Comparison of ENCODE assay signal across 8 mouse cellular contexts in genomic region chr19:4304251-4304821, GRCm38 (mm10). TPM values are rescaled to one million over a fixed set of nuclear protein-coding genes. Genes with fewer than 3 reads are reported as not detected.
A peak's percentile ranks its signal among the peaks of the same experiment; 100 is the strongest.
DNase-seq lines count a peak whose midpoint lies in the region; ATAC-seq and TF ChIP-seq lines count a peak whose summit lies in the region.

No protein-coding gene starts in this region.

- ATAC-seq in kidney, embryonic 16.5 days (ENCODE audit: low FRiP score, low TSS enrichment), result no peak
- no peak for ATAC-seq in embryonic facial prominence, embryonic 15.5 days (ENCODE audit: insufficient number of reproducible peaks, low FRiP score, low TSS enrichment, low read depth)
- no peak for ATAC-seq in intestine, postnatal 0 days
- no peak for ATAC-seq in midbrain, embryonic 11.5 days (ENCODE audit: low FRiP score)

- H3K9ac ChIP-seq in kidney, embryonic 16.5 days (replicated peaks; ENCODE audit: low read length), result peak overlapping the region; percentile 97
- no peak overlapping the region for H3K9ac ChIP-seq in embryonic facial prominence, embryonic 15.5 days
- 0 out of 2 replicates have a peak overlapping the region, but pooled peaks have one; percentile 93 for H3K9ac ChIP-seq in intestine, postnatal 0 days (ENCODE audit: low read depth, low read length)
- peak overlapping the region; percentile 97; the same call in 1 of the 2 replicates for H3K9ac ChIP-seq in midbrain, embryonic 11.5 days (ENCODE audit: low read length)

- DNase-seq in kidney, postnatal 14 days, result no peak
- DNase-seq in midbrain, embryonic 11.5 days (ENCODE audit: low spot score, missing footprints), result no peak
- peak; percentile 72 for DNase-seq in thymus, postnatal 25 days
- no peak for DNase-seq in urinary bladder, postnatal 36 days (ENCODE audit: low spot score in 2 of 2)
- no peak for DNase-seq in right cerebral cortex, postnatal 36 days (ENCODE audit: low spot score in 2 of 2)

- peak overlapping the region; percentile 43 for H3K27ac ChIP-seq in kidney, embryonic 16.5 days (ENCODE audit: low read length)
- H3K27ac ChIP-seq in embryonic facial prominence, embryonic 15.5 days (replicated peaks), result peak overlapping the region; percentile 84; the same call in 1 of the 2 replicates
- peak overlapping the region; percentile 54 for H3K27ac ChIP-seq in intestine, postnatal 0 days (ENCODE audit: low read depth, low read length)
- H3K27ac ChIP-seq in midbrain, embryonic 11.5 days (ENCODE audit: low read depth, low read length), result no peak overlapping the region

- peaks cover 63% of the 10 kb centered on the region for H3K4me1 ChIP-seq in kidney, embryonic 16.5 days (ENCODE audit: insufficient read depth, low read length)
- H3K4me1 ChIP-seq in embryonic facial prominence, embryonic 15.5 days, result peaks cover 68% of the 10 kb centered on the region
- H3K4me1 ChIP-seq in intestine, postnatal 0 days (replicated peaks; ENCODE audit: control insufficient read depth, insufficient read depth, low read length), result peaks cover 21% of the 10 kb centered on the region
- peaks cover 29% of the 10 kb centered on the region for H3K4me1 ChIP-seq in midbrain, embryonic 11.5 days (ENCODE audit: control insufficient read depth, insufficient read depth, low read length)

- TF ChIP-seq CTCF in intestine, postnatal 0 days (IDR thresholded peaks at IDR 0.05; ENCODE audit: low read depth), result no peak

- no peaks in the 10 kb centered on the region for H3K9me3 ChIP-seq in kidney, embryonic 16.5 days (ENCODE audit: low read length)
- no peaks in the 10 kb centered on the region for H3K9me3 ChIP-seq in embryonic facial prominence, embryonic 15.5 days (replicated peaks)
- no peaks in the 10 kb centered on the region for H3K9me3 ChIP-seq in intestine, postnatal 0 days (ENCODE audit: control insufficient read depth)
- H3K9me3 ChIP-seq in midbrain, embryonic 11.5 days (ENCODE audit: control insufficient read depth, low read length), result no peaks in the 10 kb centered on the region

- H3K4me2 ChIP-seq in kidney, embryonic 16.5 days (replicated peaks; ENCODE audit: low read depth, low read length), result peak overlapping the region; percentile 77
- H3K4me2 ChIP-seq in embryonic facial prominence, embryonic 15.5 days (replicated peaks), result peak overlapping the region; percentile 81
- peak overlapping the region; percentile 77 for H3K4me2 ChIP-seq in intestine, postnatal 0 days (replicated peaks; ENCODE audit: low read depth)
- H3K4me2 ChIP-seq in midbrain, embryonic 11.5 days, result peak overlapping the region; percentile 93

- 68% methylated on average over 5 of the region's 5 CpGs for WGBS in kidney, embryonic 16.5 days
- 71% methylated on average over 5 of the region's 5 CpGs for WGBS in embryonic facial prominence, embryonic 15.5 days
- WGBS in intestine, postnatal 0 days, result 62% methylated on average over 5 of the region's 5 CpGs
- WGBS in midbrain, embryonic 11.5 days, result 74% methylated on average over 5 of the region's 5 CpGs

- H3K36me3 ChIP-seq in kidney, embryonic 16.5 days (ENCODE audit: insufficient read depth, low read length), result no peaks in the 10 kb centered on the region
- no peaks in the 10 kb centered on the region for H3K36me3 ChIP-seq in embryonic facial prominence, embryonic 15.5 days
- peaks cover 5% of the 10 kb centered on the region; the same call in 1 of the 2 replicates for H3K36me3 ChIP-seq in intestine, postnatal 0 days (ENCODE audit: control insufficient read depth, insufficient read depth)
- H3K36me3 ChIP-seq in midbrain, embryonic 11.5 days (ENCODE audit: control insufficient read depth, insufficient read depth, low read length), result no peaks in the 10 kb centered on the region

- H3K4me3 ChIP-seq in kidney, embryonic 16.5 days (ENCODE audit: low read length), result peak overlapping the region; percentile 98
- H3K4me3 ChIP-seq in embryonic facial prominence, embryonic 15.5 days (replicated peaks), result peak overlapping the region; percentile 85
- H3K4me3 ChIP-seq in intestine, postnatal 0 days (ENCODE audit: low read depth, low read length), result peak overlapping the region; percentile 93
- peak overlapping the region; percentile 2; the same call in 1 of the 2 replicates for H3K4me3 ChIP-seq in midbrain, embryonic 11.5 days (ENCODE audit: low read depth, low read length)

- no peaks in the 10 kb centered on the region for H3K27me3 ChIP-seq in kidney, embryonic 16.5 days (ENCODE audit: insufficient read depth, low read length)
- H3K27me3 ChIP-seq in embryonic facial prominence, embryonic 15.5 days, result no peaks in the 10 kb centered on the region
- no peaks in the 10 kb centered on the region for H3K27me3 ChIP-seq in intestine, postnatal 0 days (replicated peaks; ENCODE audit: control insufficient read depth, insufficient read depth, low read length)
- H3K27me3 ChIP-seq in midbrain, embryonic 11.5 days (ENCODE audit: control insufficient read depth, insufficient read depth, low read length), result no peaks in the 10 kb centered on the region

RNA-seq across cellular contexts. Expression of gene Grk2, which starts 1.7 kb away (rescaled TPM):
- 15.9 and 20.0 TPM in 2 replicates for polyA plus RNA-seq in kidney, embryonic 16.5 days (2015; fragmentation: Nextera tagmentation; extraction: Ambion mirVana)
- 20.1 and 24.4 TPM in 2 replicates for polyA plus RNA-seq in embryonic facial prominence, embryonic 15.5 days (2015; fragmentation: Nextera tagmentation; extraction: Ambion mirVana)
- 14.4 and 18.5 TPM in 2 replicates for polyA plus RNA-seq in intestine, postnatal 0 days (2015; fragmentation: Nextera tagmentation; extraction: Ambion mirVana)
- polyA plus RNA-seq in midbrain, embryonic 11.5 days (2014; fragmentation: Nextera tagmentation; extraction: Ambion mirVana), result 13.2 and 16.5 TPM in 2 replicates

RNA-seq across cellular contexts. Expression of gene Ankrd13d, which starts 21.4 kb away (rescaled TPM):
- polyA plus RNA-seq in kidney, embryonic 16.5 days (2015; fragmentation: Nextera tagmentation; extraction: Ambion mirVana), result 7.4 and 9.0 TPM in 2 replicates
- 13.0 and 13.7 TPM in 2 replicates for polyA plus RNA-seq in embryonic facial prominence, embryonic 15.5 days (2015; fragmentation: Nextera tagmentation; extraction: Ambion mirVana)
- 2.0 and 2.4 TPM in 2 replicates for polyA plus RNA-seq in intestine, postnatal 0 days (2015; fragmentation: Nextera tagmentation; extraction: Ambion mirVana)
- 8.5 and 8.8 TPM in 2 replicates for polyA plus RNA-seq in midbrain, embryonic 11.5 days (2014; fragmentation: Nextera tagmentation; extraction: Ambion mirVana)

RNA-seq across cellular contexts. Expression of gene Ssh3, which starts 35.4 kb away (rescaled TPM):
- 22.9 and 24.3 TPM in 2 replicates for polyA plus RNA-seq in kidney, embryonic 16.5 days (2015; fragmentation: Nextera tagmentation; extraction: Ambion mirVana)
- 27.5 and 34.4 TPM in 2 replicates for polyA plus RNA-seq in embryonic facial prominence, embryonic 15.5 days (2015; fragmentation: Nextera tagmentation; extraction: Ambion mirVana)
- 18.1 and 18.5 TPM in 2 replicates for polyA plus RNA-seq in intestine, postnatal 0 days (2015; fragmentation: Nextera tagmentation; extraction: Ambion mirVana)
- 2.1 and 2.3 TPM in 2 replicates for polyA plus RNA-seq in midbrain, embryonic 11.5 days (2014; fragmentation: Nextera tagmentation; extraction: Ambion mirVana)

Comparison
In these comparisons a context has a peak if more than half of its experiments do, and no peak if none do; other contexts are left out.
1. H3K4me3 ChIP-seq: peak in every context shown above with its lines; median percentile 98 in kidney, embryonic 16.5 days; 93 in intestine, postnatal 0 days; 85 in embryonic facial prominence, embryonic 15.5 days; 2 in midbrain, embryonic 11.5 days.